Mouse (Mus musculus) brain, embryonic 14.5 days (tissue): ENCODE measurements around the gene Fdx1l. TPM values are rescaled to one million over a fixed set of nuclear protein-coding genes. Genes with fewer than 3 reads are reported as not detected.
A peak's percentile ranks its signal among the peaks of the same experiment; 100 is the strongest.
"Not testable (repeated sequence)": the region's sequence is repeated elsewhere in the genome, so short reads cannot be mapped to it uniquely, and the experiment has no call there.

Source experiments
- DNase-seq: peaks from one replicate; pipeline ENCODE4 v3.0.0-alpha.2; 2011; ENCODE audit warnings: low read depth
- CTCF ChIP-seq: fragments of 200-500 bp; IDR thresholded peaks from 2 replicates; pipeline ENCODE4 v1.5.1; 2012; ENCODE audit warnings: inconsistent platforms, mild to moderate bottlenecking, moderate library complexity, borderline replicate concordance; ENCODE audit not compliant: insufficient read depth, insufficient read length; ENCODE audit errors: extremely low read depth
- POLR2A ChIP-seq: fragments of 200-500 bp; IDR thresholded peaks from 2 replicates; pipeline ENCODE4 v1.6.1; 2012; ENCODE audit warnings: mild to moderate bottlenecking, inconsistent platforms, borderline replicate concordance; ENCODE audit not compliant: poor library complexity, insufficient read depth, insufficient read length, severe bottlenecking; ENCODE audit errors: extremely low read depth
- polyA plus RNA-seq: library from polyadenylated mRNA; depleted of rRNA; stranded (reverse); fragments of >200 nt; gene quantifications from 2 replicates; pipeline ENCODE4 v1.2.3, GENCODE M21; 2012

Fdx1l gene
- polyA plus RNA-seq, 1 experiment = 68.4 TPM

DNA sequence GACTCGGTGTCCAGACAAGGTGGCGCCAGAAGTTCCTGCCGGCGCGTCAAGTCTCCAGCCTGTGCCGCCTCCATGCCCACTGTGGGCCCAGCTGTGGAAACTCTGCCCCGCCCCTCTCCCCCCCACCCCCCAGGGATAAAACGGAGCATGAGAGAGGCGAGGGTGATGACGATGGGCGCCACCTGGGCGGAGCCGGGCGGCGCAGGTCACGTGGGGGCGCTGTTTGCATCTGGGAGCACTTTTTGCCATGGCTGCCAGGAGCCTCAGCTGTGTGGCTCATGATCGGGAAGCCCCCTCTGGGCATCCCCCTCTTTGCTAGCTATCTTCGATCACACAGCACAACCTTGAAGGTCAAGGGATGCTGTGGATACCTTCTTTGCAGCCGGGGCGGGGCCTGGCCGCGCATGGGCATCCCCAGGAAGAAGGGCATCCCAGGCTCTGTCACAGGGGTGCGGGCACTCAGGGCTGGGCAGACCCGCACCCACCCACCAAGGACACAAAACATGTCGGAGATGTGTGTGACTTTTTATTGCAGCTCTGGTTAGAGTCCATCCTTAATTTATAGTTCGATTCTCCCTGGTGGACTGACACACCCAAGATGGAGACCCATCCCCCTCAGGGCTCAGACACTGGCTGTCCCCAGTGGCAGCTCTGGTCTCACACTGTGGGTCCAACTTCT lies 6.3 kb downstream of the Fdx1l start, which contains the start of gene Zglp1:
Gene Zglp1, minus strand, starts transcription at position 88 of the 679 bp plus-strand sequence.
- TF ChIP-seq POLR2A (no peak), CTCF (no peak)
- DNase-seq = no peak

DNA sequence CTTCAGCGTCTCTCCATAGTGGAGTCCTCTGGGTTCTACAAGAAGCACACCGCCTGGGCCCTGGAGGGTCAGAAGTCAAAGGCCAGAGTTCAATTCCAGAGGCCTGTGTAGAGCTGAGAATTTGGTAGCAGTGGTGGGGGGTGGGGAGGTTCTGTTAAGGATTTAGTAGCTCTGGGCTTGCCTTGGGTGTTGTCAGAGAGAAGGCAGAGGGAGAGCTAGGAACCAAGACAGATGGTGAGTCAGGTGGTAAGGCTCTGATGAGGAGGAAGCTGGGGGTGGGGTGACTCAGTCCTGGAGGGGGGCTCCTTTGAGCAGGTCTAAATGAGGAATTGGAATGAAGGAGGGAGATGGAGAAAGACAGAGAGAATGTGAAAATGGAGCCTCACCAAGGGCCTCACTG lies 10.5 kb downstream of the Fdx1l start:
- no peak for TF ChIP-seq CTCF
- no peak for TF ChIP-seq POLR2A
- DNase-seq = peak; percentile 19

DNA sequence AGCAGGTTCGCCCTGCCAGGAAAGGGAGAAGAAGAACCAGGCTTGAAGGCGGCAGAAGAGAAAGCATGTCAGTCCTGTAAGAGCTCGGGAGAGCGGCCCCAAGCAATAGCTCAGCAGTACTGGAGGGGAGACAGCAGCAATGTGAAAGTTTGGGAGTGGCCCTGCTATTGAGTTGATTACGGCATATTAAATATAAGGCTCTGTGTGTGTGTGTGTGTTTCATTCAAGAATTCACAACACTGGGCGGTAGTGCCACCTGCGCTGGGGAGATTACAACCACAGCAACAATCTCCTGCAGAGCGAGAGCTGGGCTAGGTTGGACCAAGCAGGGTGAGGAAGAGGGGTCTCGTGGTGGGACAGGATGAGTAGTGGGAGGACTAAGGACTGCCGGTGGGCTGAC lies 21.8 kb downstream of the Fdx1l start:
- TF ChIP-seq CTCF (no peak), POLR2A (no peak)

DNA sequence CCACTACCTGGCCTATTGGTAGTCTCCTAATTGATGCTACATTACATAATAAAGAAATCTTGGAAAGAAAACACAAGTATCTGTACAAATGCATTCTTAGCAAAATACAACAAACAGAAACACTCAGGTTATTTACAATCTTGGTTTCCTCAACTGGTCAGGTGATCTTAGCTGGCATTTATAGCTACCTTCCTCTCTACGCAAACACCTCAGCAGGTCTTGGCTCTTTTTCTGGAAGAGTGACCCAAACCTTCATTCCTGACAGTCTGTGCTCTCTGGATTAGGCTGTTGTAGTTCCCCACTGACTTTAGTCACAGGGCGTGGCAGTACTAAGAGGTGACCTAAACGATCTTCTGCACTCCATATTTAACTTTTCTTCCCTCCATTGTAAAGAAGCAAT lies 28.2 kb downstream of the Fdx1l start:
- no peak for DNase-seq
- no peak for TF ChIP-seq CTCF
- TF ChIP-seq POLR2A = no peak

More for the DNA sequence above, 21.8 kb downstream of the Fdx1l start:
- no peak for DNase-seq

DNA sequence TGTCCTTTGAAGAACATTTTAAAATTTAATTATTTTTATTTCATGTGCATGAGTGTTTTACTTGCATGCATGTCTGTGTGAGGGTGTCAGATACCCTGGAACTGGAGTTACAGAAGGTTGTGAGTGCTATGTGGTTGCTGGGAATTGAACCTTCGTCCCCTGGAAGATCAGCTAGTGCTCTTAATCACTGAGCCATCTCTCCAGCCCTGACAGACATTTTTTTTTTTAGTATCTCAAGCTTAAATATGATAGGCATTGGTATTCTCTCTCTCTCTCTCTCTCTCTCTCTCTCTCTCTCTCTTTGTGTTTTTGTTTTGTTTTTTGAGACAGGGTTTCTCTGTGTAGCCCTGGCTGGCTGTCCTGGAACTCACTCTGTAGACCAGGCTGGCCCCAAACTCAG lies 28.6 kb downstream of the Fdx1l start:
- DNase-seq = not testable (repeated sequence)

- DNase-seq = no peak
Observed at GRCm38 (mm10) chr9:21043563-21043962, 29.9 kb downstream of the Fdx1l start.

DNA sequence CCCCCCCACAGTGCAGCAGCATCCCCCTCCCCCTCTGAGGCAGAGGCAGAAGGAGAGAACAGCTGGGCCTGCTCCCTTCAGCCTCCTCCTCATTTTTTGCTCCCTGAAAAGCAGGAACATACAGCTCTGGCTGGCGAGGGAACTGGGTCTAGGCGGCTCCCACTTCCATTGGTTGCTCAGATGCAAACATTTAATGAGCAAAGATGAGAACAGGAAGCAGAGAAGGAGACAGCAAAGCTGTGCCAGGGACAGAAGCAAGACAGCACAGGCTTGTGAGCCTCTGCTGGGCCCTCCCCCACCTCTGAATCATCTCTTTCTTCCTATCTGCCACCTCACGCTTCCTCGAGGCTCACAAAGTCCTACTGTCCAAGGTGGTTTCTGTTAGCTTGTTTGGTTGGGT lies 32.1 kb downstream of the Fdx1l start:
- no peak for DNase-seq
- TF ChIP-seq POLR2A (no peak), CTCF (no peak)

More at GRCm38 (mm10) chr9:21043563-21043962, 29.9 kb downstream of the Fdx1l start:
- TF ChIP-seq POLR2A (no peak), CTCF (no peak)

DNA sequence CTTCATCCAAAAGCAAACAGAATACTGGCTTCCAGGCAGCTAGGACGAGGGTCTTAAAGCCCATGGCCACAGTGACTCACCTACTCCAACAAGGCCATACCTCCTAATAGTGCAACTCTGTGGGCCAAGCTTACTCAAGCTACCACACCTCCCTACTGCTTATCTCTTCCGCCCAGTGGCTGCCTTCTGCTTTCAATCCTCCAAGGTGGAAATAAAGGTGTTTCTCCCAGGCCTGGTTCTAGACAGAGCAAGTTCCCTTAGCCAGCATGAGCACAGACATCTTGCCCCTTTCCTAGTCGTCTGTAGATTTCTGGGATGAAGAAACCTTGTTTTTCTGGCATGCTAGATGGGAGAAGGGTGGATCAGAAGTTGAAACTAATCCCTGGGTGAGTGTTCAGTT lies 33.6 kb downstream of the Fdx1l start:
- TF ChIP-seq CTCF (no peak), POLR2A (no peak)
- no peak for DNase-seq

DNA sequence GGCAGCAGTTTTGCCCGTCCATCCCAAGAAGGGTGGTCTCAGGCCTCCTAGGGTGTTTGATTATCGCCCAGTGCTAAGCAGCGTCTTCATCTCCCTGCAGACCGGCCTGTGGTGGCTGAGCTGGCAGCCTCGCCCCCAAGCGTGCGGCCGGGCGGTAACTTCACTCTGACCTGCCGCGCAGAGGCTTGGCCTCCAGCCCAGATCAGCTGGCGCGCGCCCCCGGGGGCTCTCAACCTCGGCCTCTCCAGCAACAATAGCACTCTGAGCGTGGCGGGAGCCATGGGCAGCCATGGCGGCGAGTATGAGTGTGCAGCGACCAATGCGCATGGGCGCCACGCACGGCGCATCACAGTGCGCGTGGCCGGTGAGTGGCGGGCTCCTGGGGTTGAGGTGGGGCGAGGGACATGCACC lies 35.9 kb downstream of the Fdx1l start:
- peak; percentile 59 for DNase-seq
- TF ChIP-seq POLR2A (peak; percentile 50; the same call in 1 of the 2 replicates), CTCF (no peak)

DNA sequence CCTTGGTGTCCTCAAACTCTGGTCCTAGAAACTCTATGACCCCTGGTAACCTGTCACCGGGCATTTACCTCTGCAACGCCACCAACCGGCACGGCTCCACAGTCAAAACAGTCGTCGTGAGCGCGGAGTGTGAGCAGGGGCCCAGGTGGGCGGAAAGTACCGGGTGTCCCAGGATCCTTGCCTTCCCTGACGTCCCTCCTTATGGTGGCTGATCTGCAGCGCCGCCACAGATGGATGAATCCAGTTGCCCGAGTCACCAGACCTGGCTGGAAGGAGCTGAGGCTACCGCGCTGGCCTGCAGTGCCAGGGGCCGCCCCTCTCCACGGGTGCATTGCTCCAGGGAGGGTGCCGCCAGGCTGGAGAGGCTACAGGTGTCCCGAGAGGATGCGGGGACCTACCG lies 36.7 kb downstream of the Fdx1l start:
- no peak for DNase-seq
- TF ChIP-seq POLR2A (no peak), CTCF (no peak)

GRCm38 (mm10) chr9:21036161-21036560 lies 37.3 kb downstream of the Fdx1l start:
- no peak for DNase-seq
- TF ChIP-seq CTCF (no peak), POLR2A (no peak)

DNA sequence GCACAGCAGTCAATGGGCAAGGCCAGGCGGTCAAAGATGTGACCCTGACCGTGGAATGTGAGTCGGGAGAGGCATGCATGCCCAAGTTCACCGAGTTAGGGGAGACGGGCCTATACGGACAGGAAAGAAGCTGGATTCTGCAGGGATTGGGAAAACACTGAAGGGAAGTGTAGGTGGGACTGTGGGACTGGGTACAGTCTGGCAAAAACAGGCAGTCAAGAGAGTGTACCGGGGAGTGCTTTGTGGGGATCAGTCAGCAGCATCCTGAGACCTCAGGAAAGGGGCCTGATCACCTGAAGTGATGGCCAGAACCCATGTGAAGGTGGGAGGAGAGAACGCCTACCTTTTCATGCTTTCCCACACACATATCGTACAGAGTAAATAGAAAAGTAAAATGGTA lies 37.8 kb downstream of the Fdx1l start:
- TF ChIP-seq CTCF (no peak), POLR2A (no peak)
- DNase-seq = no peak
